Mouse (Mus musculus) heart, postnatal 25 days (tissue): ENCODE results near the gene Kcnh1. TPM values are rescaled to one million over a fixed set of nuclear protein-coding genes. Genes with fewer than 3 reads are reported as not detected.

Experiments used
- DNase-seq: peaks from one replicate; pipeline ENCODE4 v3.0.0; 2022; ENCODE audit warnings: low spot score
- intact Hi-C: fragments of 180-260 bp; cut with DNase I; formaldehyde crosslinking; loops from one replicate; pipeline ENCODE4 v1.15.1; 2025
- total RNA-seq, 2 experiments: library from RNA; stranded (reverse); gene quantifications; 2 replicates each; pipeline ENCODE4 v1.2.3; 2021

Gene Kcnh1
- total RNA-seq, 2 experiments from 2014 or later = 0.06 to 0.10 TPM

GRCm38 (mm10) chr1:192448512-192448911 is 257.9 kb downstream of the Kcnh1 start:
- intact Hi-C loops = no loop called here
- no peak for DNase-seq

- no peak for DNase-seq
Observed at GRCm38 (mm10) chr1:192449572-192450351, 259.2 kb downstream of the Kcnh1 start.

GRCm38 (mm10) chr1:192450425-192450824 is 259.9 kb downstream of the Kcnh1 start:
- intact Hi-C loops = no loop called here
- no peak for DNase-seq

More at GRCm38 (mm10) chr1:192449572-192450351, 259.2 kb downstream of the Kcnh1 start:
- intact Hi-C loops = no loop called here

GRCm38 (mm10) chr1:192451722-192452121 is 261.1 kb downstream of the Kcnh1 start:
- DNase-seq = no peak
- intact Hi-C loops = no loop called here

- DNase-seq = no peak
- intact Hi-C loops = no loop called here
Observed at GRCm38 (mm10) chr1:192454501-192454900, 263.9 kb downstream of the Kcnh1 start.

- DNase-seq = no peak
- intact Hi-C loops = loop anchor here (5.0 kb wide), 1 partner anchor 67 kb away; no protein-coding TSS in a partner anchor
Observed at GRCm38 (mm10) chr1:192454981-192455380, 264.4 kb downstream of the Kcnh1 start.

GRCm38 (mm10) chr1:192457037-192457436 is 266.5 kb downstream of the Kcnh1 start:
- no peak for DNase-seq
- intact Hi-C loops = loop anchor here (5.0 kb wide), 1 partner anchor 65 kb away; no protein-coding TSS in a partner anchor

- no peak for DNase-seq
- intact Hi-C loops = loop anchor here (5.0 kb wide), 1 partner anchor 65 kb away; no protein-coding TSS in a partner anchor
Observed at GRCm38 (mm10) chr1:192457526-192458206, 267.1 kb downstream of the Kcnh1 start.

GRCm38 (mm10) chr1:192463732-192464131 is 273.2 kb downstream of the Kcnh1 start:
- no peak for DNase-seq
- intact Hi-C loops = no loop called here

GRCm38 (mm10) chr1:192472366-192472765 is 281.8 kb downstream of the Kcnh1 start:
- intact Hi-C loops = no loop called here
- no peak for DNase-seq

GRCm38 (mm10) chr1:192473134-192473533 is 282.6 kb downstream of the Kcnh1 start:
- no peak for DNase-seq
- intact Hi-C loops = no loop called here

GRCm38 (mm10) chr1:192476704-192477103 is 286.1 kb downstream of the Kcnh1 start:
- no peak for DNase-seq
- intact Hi-C loops = no loop called here

GRCm38 (mm10) chr1:192477556-192477955 is 287.0 kb downstream of the Kcnh1 start:
- intact Hi-C loops = no loop called here
- no peak for DNase-seq

GRCm38 (mm10) chr1:192478176-192478575 is 287.6 kb downstream of the Kcnh1 start:
- intact Hi-C loops = no loop called here
- no peak for DNase-seq

- intact Hi-C loops = no loop called here
- no peak for DNase-seq
Observed at GRCm38 (mm10) chr1:192480072-192480784, 289.7 kb downstream of the Kcnh1 start.

GRCm38 (mm10) chr1:192481446-192481845 is 290.9 kb downstream of the Kcnh1 start:
- intact Hi-C loops = no loop called here

GRCm38 (mm10) chr1:192485030-192485429 is 294.5 kb downstream of the Kcnh1 start:
- no peak for DNase-seq
- intact Hi-C loops = no loop called here

More at GRCm38 (mm10) chr1:192481446-192481845, 290.9 kb downstream of the Kcnh1 start:
- DNase-seq = no peak

- no peak for DNase-seq
- intact Hi-C loops = no loop called here
Observed at GRCm38 (mm10) chr1:192487571-192487970, 297.0 kb downstream of the Kcnh1 start.

- intact Hi-C loops = no loop called here
Observed at GRCm38 (mm10) chr1:192489908-192490825, 299.6 kb downstream of the Kcnh1 start.

More at GRCm38 (mm10) chr1:192489908-192490825, 299.6 kb downstream of the Kcnh1 start:
- no peak for DNase-seq
